Mouse (Mus musculus) duodenum, adult 2 months (tissue): ENCODE data around the gene Mef2c. TPM values are rescaled to one million over a fixed set of nuclear protein-coding genes. Genes with fewer than 3 reads are reported as not detected.

Source experiments
- polyA plus RNA-seq: library from polyadenylated mRNA; depleted of rRNA; stranded (reverse); fragments of >200 nt; gene quantifications from 2 replicates; pipeline ENCODE4 v1.2.3, GENCODE M21; 2012; ENCODE audit warnings: low replicate concordance; rRNA removed

Mef2c gene
- 3.0 and 3.8 TPM in 2 replicates for polyA plus RNA-seq

GRCm38 (mm10) chr13:83503919-83504318, at the start of gene Mef2c:
Mef2c (plus strand) TSS chr13:83504034.

